ENCODE assay signal across 20 mouse cellular contexts in genomic region chr6:115013574-115013973, GRCm38 (mm10). TPM values are rescaled to one million over a fixed set of nuclear protein-coding genes. Genes with fewer than 3 reads are reported as not detected.
DNase-seq lines count a peak whose midpoint lies in the region; ATAC-seq and TF ChIP-seq lines count a peak whose summit lies in the region.
"Had no signal": no experiment of that assay in that cellular context is flagged by ENCODE, and none has a peak within 500 bp of the region (broad histone marks: within the 10 kb centered on the region; RNA-seq: fewer than 3 reads in every experiment).

No protein-coding gene starts in this region.

- WGBS in kidney, adult 2 months: 36% methylated on average over 4 of the region's 4 CpGs
- WGBS in kidney, embryonic 14.5 days: 88% methylated on average over 4 of the region's 4 CpGs

- H3K9me3 ChIP-seq in kidney, embryonic 14.5 days (ENCODE audit: control insufficient read depth, low read length): no peaks in the 10 kb centered on the region
- H3K9me3 ChIP-seq: embryonic facial prominence, embryonic 12.5 days; forebrain, embryonic 15.5 days; G1E; heart, embryonic 15.5 days; hindbrain, embryonic 13.5 days had no signal

- ATAC-seq in kidney, embryonic 14.5 days (ENCODE audit: low FRiP score, low TSS enrichment): no peak
- ATAC-seq: forebrain, embryonic 15.5 days had no signal

- no peak overlapping the region for H3K4me3 ChIP-seq in kidney, adult 2 months (ENCODE audit: insufficient read depth, low read depth, low read length)
- H3K4me3 ChIP-seq in kidney, embryonic 14.5 days (ENCODE audit: low read length): no peak overlapping the region
- H3K4me3 ChIP-seq: embryonic facial prominence, embryonic 12.5 days; forebrain, embryonic 15.5 days; heart, adult 2 months; heart, embryonic 15.5 days; hindbrain, embryonic 13.5 days had no signal

- no peak overlapping the region for H3K4me2 ChIP-seq in kidney, embryonic 14.5 days (replicated peaks; ENCODE audit: low read depth, low read length)
- H3K4me2 ChIP-seq: embryonic facial prominence, embryonic 12.5 days; forebrain, embryonic 15.5 days; heart, embryonic 11.5 days; heart, embryonic 15.5 days; hindbrain, embryonic 13.5 days had no signal

- H3K9ac ChIP-seq in kidney, embryonic 14.5 days (ENCODE audit: low read depth, low read length): no peak overlapping the region
- H3K9ac ChIP-seq: embryonic facial prominence, embryonic 12.5 days; forebrain, embryonic 15.5 days; heart, embryonic 15.5 days; hindbrain, embryonic 13.5 days had no signal

- H3K27ac ChIP-seq in kidney, adult 2 months (ENCODE audit: insufficient read depth, low read depth, low read length): no peak overlapping the region
- H3K27ac ChIP-seq in kidney, embryonic 14.5 days (ENCODE audit: low read depth, low read length): no peak overlapping the region
- H3K27ac ChIP-seq: embryonic facial prominence, embryonic 12.5 days; forebrain, embryonic 15.5 days; heart, adult 2 months; heart, embryonic 15.5 days; hindbrain, embryonic 13.5 days had no signal

- no peak for TF ChIP-seq CTCF in kidney, adult 2 months (conservative IDR thresholded peaks at IDR 0.05; ENCODE audit: insufficient read depth, insufficient read length, low read depth, low read length)

- H3K4me1 ChIP-seq in kidney, adult 2 months (ENCODE audit: control insufficient read depth, insufficient read depth, low read length): no peaks in the 10 kb centered on the region
- no peaks in the 10 kb centered on the region for H3K4me1 ChIP-seq in kidney, embryonic 14.5 days (ENCODE audit: control insufficient read depth, insufficient read depth, low read length)
- H3K4me1 ChIP-seq: forebrain, embryonic 15.5 days; heart, embryonic 15.5 days; hindbrain, embryonic 13.5 days had no signal

- peak; percentile 84 for DNase-seq in kidney, adult 2 months
- peak; percentile 78 for DNase-seq in kidney, adult 9 months
- DNase-seq in kidney, postnatal 25 days: peak; percentile 75 to 87
- no peak for DNase-seq in urinary bladder, adult 2 months (ENCODE audit: low spot score)
- DNase-seq in layer of hippocampus, adult 8-10 months (ENCODE audit: low spot score in 2 of 2): no peak
- no peak for DNase-seq in frontal cortex, postnatal 25 days (ENCODE audit: low spot score in 2 of 2)
- DNase-seq: adrenal gland, postnatal 14 days; cerebellum, adult 11-12 months; cerebellum, adult 9-10 months; cerebellum, postnatal 25 days; gastrocnemius, postnatal 14 days; heart, adult 2 months; heart, postnatal 14 days had no signal

- H3K27me3 ChIP-seq in kidney, adult 2 months (replicated peaks; ENCODE audit: control insufficient read depth, insufficient read depth, low read length): no peaks in the 10 kb centered on the region
- no peaks in the 10 kb centered on the region for H3K27me3 ChIP-seq in kidney, embryonic 14.5 days (ENCODE audit: control insufficient read depth, insufficient read depth, low read length)
- H3K27me3 ChIP-seq: embryonic facial prominence, embryonic 12.5 days; forebrain, embryonic 15.5 days; heart, embryonic 15.5 days; hindbrain, embryonic 13.5 days had no signal

- no peaks in the 10 kb centered on the region for H3K36me3 ChIP-seq in kidney, adult 2 months (ENCODE audit: control insufficient read depth, insufficient read depth, low read length)
- peaks cover 55% of the 10 kb centered on the region for H3K36me3 ChIP-seq in kidney, embryonic 14.5 days (ENCODE audit: control insufficient read depth, insufficient read depth, low read length)

- no peak for TF ChIP-seq POLR2A in kidney, adult 2 months (IDR thresholded peaks at IDR 0.05; ENCODE audit: low read depth, low read length)

RNA-seq across cellular contexts. Expression of gene Tamm41, which starts 24.1 kb away (rescaled TPM):
- 28.4 and 33.0 TPM in 2 replicates for polyA plus RNA-seq in kidney, adult 2 months (2012; rRNA removed)
- 75.1 and 75.7 TPM in 2 replicates for polyA plus RNA-seq in kidney, embryonic 14.5 days (2014; fragmentation: Nextera tagmentation; extraction: Ambion mirVana)
- polyA plus RNA-seq in urinary bladder, adult 2 months (2012; rRNA removed): 12.5 and 15.5 TPM in 2 replicates
- total RNA-seq in layer of hippocampus, adult 8-10 months (2022): 10 to 100 TPM; 16.0 to 22.9 (median 22.3) TPM

RNA-seq across cellular contexts. Expression of gene Vgll4, which starts 43.8 kb away (rescaled TPM):
- polyA plus RNA-seq in kidney, adult 2 months (2012; rRNA removed): 60.5 and 66.6 TPM in 2 replicates
- polyA plus RNA-seq in kidney, embryonic 14.5 days (2014; fragmentation: Nextera tagmentation; extraction: Ambion mirVana): 68.8 and 83.0 TPM in 2 replicates
- 32.1 and 33.7 TPM in 2 replicates for polyA plus RNA-seq in urinary bladder, adult 2 months (2012; rRNA removed)
- 10 to 100 TPM; 48.9 to 53.4 (median 49.5) TPM for total RNA-seq in layer of hippocampus, adult 8-10 months (2022)

Comparison
In these comparisons a context has a peak if more than half of its experiments do, and no peak if none do; other contexts are left out.
1. DNase-seq: peak in kidney, adult 2 months (single experiment), kidney, adult 9 months (single experiment) and kidney, postnatal 25 days (2 of 2); none in urinary bladder, adult 2 months (single experiment), layer of hippocampus, adult 8-10 months (0 of 2) and frontal cortex, postnatal 25 days (0 of 2).